Mouse (Mus musculus): ENCODE measurements at regions not wholly inside any gene's neighbourhood (a gene's known extent, or its start where the extent isn't known, plus 50 kb on each side); places are given as distances from the start of the nearest gene placed in this dataset.

DNA sequence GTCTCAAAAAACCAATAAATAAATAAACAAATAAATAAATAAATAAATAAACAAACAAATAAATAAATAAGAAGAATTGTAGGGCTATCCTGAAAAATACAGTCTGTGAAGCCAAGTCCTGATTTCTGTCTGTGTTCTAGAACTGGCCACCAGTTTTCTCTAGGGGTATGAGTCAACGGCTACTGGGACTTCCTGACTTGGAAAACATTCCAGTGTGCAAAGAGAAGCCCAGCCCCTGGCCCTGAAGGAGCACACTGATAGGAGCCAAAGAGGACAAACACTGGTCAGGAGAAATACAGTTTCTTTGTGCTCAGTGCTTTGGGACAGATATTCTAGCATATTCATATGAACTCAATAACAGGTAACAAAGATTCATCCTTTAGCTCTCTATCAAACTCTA, 271.3 kb upstream of the Thbs1 start:
- no peak for TF ChIP-seq CTCF (IDR thresholded peaks at IDR 0.05; ENCODE audit: low read depth, low read length)
- no peak for TF ChIP-seq TAL1 (conservative IDR thresholded peaks at IDR 0.05; ENCODE audit: low read depth, low read length)
- TF ChIP-seq POLR2AphosphoS5 (IDR thresholded peaks at IDR 0.05; ENCODE audit: insufficient replicate concordance, low read depth, low read length), result no peak
- no peak for TF ChIP-seq GATA2 (IDR thresholded peaks at IDR 0.05; ENCODE audit: borderline replicate concordance, low read depth, low read length)

All from G1E (cell line).